10 mouse cellular contexts compared by ENCODE assay signal in genomic region chr3:30207431-30207830, GRCm38 (mm10).
DNase-seq lines count a peak whose midpoint lies in the region; ATAC-seq and TF ChIP-seq lines count a peak whose summit lies in the region.
"Had no signal": no experiment of that assay in that cellular context is flagged by ENCODE, and none has a peak within 500 bp of the region (broad histone marks: within the 10 kb centered on the region; RNA-seq: fewer than 3 reads in every experiment).

No protein-coding gene starts in this region.

- H3K4me3 ChIP-seq in forebrain, postnatal 0 days (ENCODE audit: low read depth, low read length): no peak overlapping the region
- H3K4me3 ChIP-seq in forebrain, embryonic 13.5 days: no peak overlapping the region
- H3K4me3 ChIP-seq in limb, embryonic 13.5 days: no peak overlapping the region

- H3K27me3 ChIP-seq in forebrain, postnatal 0 days (ENCODE audit: insufficient read depth, low read length): no peaks in the 10 kb centered on the region
- 0 out of 2 replicates have a peak, but pooled peaks cover 4% of the 10 kb centered on the region for H3K27me3 ChIP-seq in forebrain, embryonic 13.5 days
- no peaks in the 10 kb centered on the region for H3K27me3 ChIP-seq in limb, embryonic 13.5 days

- no peaks in the 10 kb centered on the region for H3K36me3 ChIP-seq in forebrain, postnatal 0 days (ENCODE audit: insufficient read depth)
- no peaks in the 10 kb centered on the region for H3K36me3 ChIP-seq in forebrain, embryonic 13.5 days (ENCODE audit: poor library complexity, severe bottlenecking)
- no peaks in the 10 kb centered on the region for H3K36me3 ChIP-seq in limb, embryonic 13.5 days

- H3K4me1 ChIP-seq in forebrain, postnatal 0 days (ENCODE audit: insufficient read depth): no peaks in the 10 kb centered on the region
- H3K4me1 ChIP-seq in forebrain, embryonic 13.5 days: no peaks in the 10 kb centered on the region
- H3K4me1 ChIP-seq in limb, embryonic 13.5 days: peaks cover 34% of the 10 kb centered on the region

- no peaks in the 10 kb centered on the region for H3K9me3 ChIP-seq in forebrain, postnatal 0 days (ENCODE audit: low read length)
- no peaks in the 10 kb centered on the region for H3K9me3 ChIP-seq in forebrain, embryonic 13.5 days (replicated peaks)
- H3K9me3 ChIP-seq in limb, embryonic 13.5 days: no peaks in the 10 kb centered on the region

- H3K27ac ChIP-seq in forebrain, postnatal 0 days (ENCODE audit: low read depth, low read length): no peak overlapping the region
- no peak overlapping the region for H3K27ac ChIP-seq in forebrain, embryonic 13.5 days
- H3K27ac ChIP-seq in limb, embryonic 13.5 days: peak overlapping the region; percentile 33; the same call in 1 of the 2 replicates
- H3K27ac ChIP-seq: macrophage had no signal

- DNase-seq in forebrain, postnatal 0 days: no peak
- DNase-seq in lung, postnatal 10 days: peak; percentile 44
- no peak for DNase-seq in lung, postnatal 14 days
- no peak for DNase-seq in right cerebral cortex, adult 2 months (ENCODE audit: low spot score in 2 of 2)
- no peak for DNase-seq in urinary bladder, adult 18-20 months (ENCODE audit: low spot score in 2 of 2)

- no peak for TF ChIP-seq CTCF in forebrain, postnatal 0 days (IDR thresholded peaks at IDR 0.05; ENCODE audit: low read depth)

- no peak overlapping the region for H3K4me2 ChIP-seq in forebrain, postnatal 0 days (ENCODE audit: low read depth)
- no peak overlapping the region for H3K4me2 ChIP-seq in forebrain, embryonic 13.5 days
- no peak overlapping the region for H3K4me2 ChIP-seq in limb, embryonic 13.5 days (replicated peaks)

- whole genome bisulfite sequencing in forebrain, postnatal 0 days: 51% methylated on average over 5 of the region's 5 CpGs
- WGBS in forebrain, embryonic 13.5 days: 63% methylated on average over 5 of the region's 5 CpGs
- 45% methylated on average over 5 of the region's 5 CpGs for WGBS in limb, embryonic 13.5 days

- 0 out of 2 replicates have a peak, but pooled peaks have one; percentile 20 for ATAC-seq in forebrain, postnatal 0 days
- ATAC-seq in forebrain, embryonic 13.5 days: no peak
- ATAC-seq in limb, embryonic 13.5 days (ENCODE audit: low FRiP score, low read depth): no peak
- ATAC-seq in CD4-positive, CD25-positive, alpha-beta regulatory T cell, adult 4 months: no peak
- ATAC-seq: intestine, embryonic 16.5 days had no signal

- H3K9ac ChIP-seq in forebrain, postnatal 0 days: no peak overlapping the region
- no peak overlapping the region for H3K9ac ChIP-seq in forebrain, embryonic 13.5 days
- no peak overlapping the region for H3K9ac ChIP-seq in limb, embryonic 13.5 days
